8 mouse cellular contexts compared by ENCODE assay signal in the genomic region with DNA sequence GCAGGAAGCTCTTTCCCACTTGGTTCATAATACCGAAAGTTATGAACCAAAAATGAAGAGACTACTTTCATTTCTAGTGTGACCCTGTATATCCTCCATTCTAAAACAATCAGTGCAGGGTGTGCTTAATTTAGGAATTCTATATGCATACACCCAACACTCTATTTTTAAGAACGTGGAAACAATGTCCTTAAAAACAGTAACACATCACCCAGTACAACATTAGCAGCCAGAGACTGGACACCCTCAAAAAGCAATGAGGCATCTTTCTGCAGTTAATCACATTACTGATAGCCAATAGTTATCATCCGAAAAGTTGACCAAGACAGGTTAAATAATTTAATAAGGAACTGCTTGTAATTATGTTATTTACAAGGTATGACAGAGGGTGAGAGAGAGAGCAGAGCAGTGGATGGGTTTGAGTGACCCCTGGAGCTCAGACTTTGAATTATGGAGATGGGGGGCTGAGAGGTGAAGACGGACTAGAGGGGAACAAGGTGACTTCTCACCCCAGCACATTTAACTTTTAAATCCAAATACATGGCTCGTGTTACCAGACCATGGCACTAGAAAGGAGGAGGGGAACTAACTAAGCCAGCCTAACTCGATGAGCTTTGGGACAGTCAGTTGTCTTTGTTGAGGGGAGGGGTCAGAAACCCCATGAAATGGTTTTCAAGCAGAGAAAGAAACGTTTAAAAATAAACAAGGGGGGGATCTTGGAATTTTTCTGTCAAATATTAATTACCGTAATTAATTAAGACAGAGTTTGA. TPM values are rescaled to one million over a fixed set of nuclear protein-coding genes. Genes with fewer than 3 reads are reported as not detected.
DNase-seq lines count a peak whose midpoint lies in the region; ATAC-seq and TF ChIP-seq lines count a peak whose summit lies in the region.
"Had no signal": no experiment of that assay in that cellular context is flagged by ENCODE, and none has a peak within 500 bp of the region (broad histone marks: within the 10 kb centered on the region; RNA-seq: fewer than 3 reads in every experiment).

No protein-coding gene starts in this region.

- H3K36me3 ChIP-seq in spleen, adult 2 months (ENCODE audit: control insufficient read depth, insufficient read depth, low read length) = no peaks in the 10 kb centered on the region
- no peaks in the 10 kb centered on the region for H3K36me3 ChIP-seq in forebrain, embryonic 14.5 days (ENCODE audit: control insufficient read depth, insufficient read depth, low read length)
- H3K36me3 ChIP-seq in limb, embryonic 14.5 days (ENCODE audit: control insufficient read depth, insufficient read depth, low read length) = peaks cover 63% of the 10 kb centered on the region
- H3K36me3 ChIP-seq: liver, embryonic 15.5 days had no signal

- no peak for TF ChIP-seq POLR2A in spleen, adult 2 months (IDR thresholded peaks at IDR 0.05; ENCODE audit: low read depth, low read length)
- no peak for TF ChIP-seq POLR2A in limb, embryonic 14.5 days (IDR thresholded peaks at IDR 0.05; ENCODE audit: borderline replicate concordance, extremely low read depth, insufficient read depth, insufficient read length)

- H3K27ac ChIP-seq in spleen, adult 2 months (ENCODE audit: insufficient read depth, low read length) = no peak overlapping the region
- no peak overlapping the region for H3K27ac ChIP-seq in forebrain, embryonic 14.5 days (ENCODE audit: low read depth, low read length)
- peak overlapping the region; percentile 95 for H3K27ac ChIP-seq in limb, embryonic 14.5 days (replicated peaks; ENCODE audit: low read depth, low read length)
- H3K27ac ChIP-seq: liver, embryonic 15.5 days had no signal

- no peak for DNase-seq in spleen, adult 2 months (ENCODE audit: low read depth in 1 of 2, low spot score in 2 of 2)
- DNase-seq in spleen, adult 18-20 months = no peak
- no peak for DNase-seq in forebrain, embryonic 14.5 days (ENCODE audit: low spot score)
- no peak for DNase-seq in limb, embryonic 14.5 days (ENCODE audit: low spot score)
- DNase-seq in urinary bladder, adult 18-20 months (ENCODE audit: low spot score in 2 of 2) = no peak
- no peak for DNase-seq in kidney, adult 8-10 months
- DNase-seq in lung, adult 18-20 months = no peak

- peak overlapping the region; percentile 38 for H3K4me3 ChIP-seq in spleen, adult 2 months (ENCODE audit: extremely low read depth, insufficient read depth, insufficient read length)
- H3K4me3 ChIP-seq in forebrain, embryonic 14.5 days (ENCODE audit: low read depth, low read length) = peak overlapping the region; percentile 29; the same call in 1 of the 2 replicates
- peak overlapping the region; percentile 84 for H3K4me3 ChIP-seq in limb, embryonic 14.5 days (replicated peaks; ENCODE audit: low read length)
- H3K4me3 ChIP-seq: liver, embryonic 15.5 days had no signal

- H3K4me2 ChIP-seq in forebrain, embryonic 14.5 days (ENCODE audit: low read length) = peak overlapping the region; percentile 51; the same call in 1 of the 2 replicates
- peak overlapping the region; percentile 91 for H3K4me2 ChIP-seq in limb, embryonic 14.5 days (replicated peaks; ENCODE audit: low read depth, low read length, severe bottlenecking)
- H3K4me2 ChIP-seq: liver, embryonic 15.5 days had no signal

- H3K9me3 ChIP-seq in forebrain, embryonic 14.5 days (replicated peaks; ENCODE audit: control insufficient read depth, low read length) = no peaks in the 10 kb centered on the region
- no peaks in the 10 kb centered on the region for H3K9me3 ChIP-seq in limb, embryonic 14.5 days (ENCODE audit: control insufficient read depth, low read length)
- H3K9me3 ChIP-seq: liver, embryonic 15.5 days had no signal

- peaks cover 47% of the 10 kb centered on the region for H3K27me3 ChIP-seq in spleen, adult 2 months (ENCODE audit: control insufficient read depth, insufficient read depth, low read length)
- peaks cover 77% of the 10 kb centered on the region for H3K27me3 ChIP-seq in forebrain, embryonic 14.5 days (replicated peaks; ENCODE audit: control insufficient read depth, insufficient read depth, low read length)
- peaks cover 23% of the 10 kb centered on the region for H3K27me3 ChIP-seq in limb, embryonic 14.5 days (ENCODE audit: control insufficient read depth, insufficient read depth, low read length)

- no peak overlapping the region; the same call in 1 of the 2 replicates for H3K9ac ChIP-seq in forebrain, embryonic 14.5 days (ENCODE audit: low read length)
- H3K9ac ChIP-seq in limb, embryonic 14.5 days (ENCODE audit: low read depth, low read length, severe bottlenecking) = peak overlapping the region; percentile 98
- H3K9ac ChIP-seq: liver, embryonic 15.5 days had no signal

- no peak for TF ChIP-seq CTCF in spleen, adult 2 months (IDR thresholded peaks at IDR 0.05; ENCODE audit: extremely low read depth, insufficient read depth, insufficient read length, insufficient replicate concordance)

- 9% methylated on average over 8 of the region's 8 CpGs for WGBS in spleen, adult 2 months
- WGBS in forebrain, embryonic 14.5 days = 3% methylated on average over 8 of the region's 8 CpGs
- WGBS in limb, embryonic 14.5 days = 7% methylated on average over 8 of the region's 8 CpGs

- no peak for ATAC-seq in forebrain, embryonic 14.5 days
- ATAC-seq in limb, embryonic 14.5 days (ENCODE audit: low FRiP score, low read depth) = no peak

- H3K4me1 ChIP-seq in spleen, adult 2 months (ENCODE audit: control insufficient read depth, insufficient read depth, insufficient read length) = peaks cover 25% of the 10 kb centered on the region
- H3K4me1 ChIP-seq in forebrain, embryonic 14.5 days (ENCODE audit: control insufficient read depth, insufficient read depth, low read length) = peaks cover 19% of the 10 kb centered on the region
- H3K4me1 ChIP-seq in limb, embryonic 14.5 days (ENCODE audit: control insufficient read depth, insufficient read depth, low read length) = peaks cover 20% of the 10 kb centered on the region

RNA-seq across cellular contexts. Expression of a gene that starts 2.7 kb away (rescaled TPM):
- 0.12 and 0.27 TPM in 2 replicates for polyA plus RNA-seq in spleen, adult 2 months (2012; rRNA removed)
- 0.89 and 1.2 TPM in 2 replicates for polyA plus RNA-seq in forebrain, embryonic 14.5 days (2014; fragmentation: Nextera tagmentation; extraction: Ambion mirVana)
- 80.3 and 93.2 TPM in 2 replicates for polyA plus RNA-seq in limb, embryonic 14.5 days (2012; rRNA removed)
- 15.3 and 17.8 TPM in 2 replicates for polyA plus RNA-seq in limb, embryonic 14.5 days (2014; fragmentation: Nextera tagmentation; extraction: Ambion mirVana)

Comparison
In these comparisons a context has a peak if more than half of its experiments do, and no peak if none do; other contexts are left out.
1. H3K4me3 ChIP-seq: peak in every context shown above with its lines; median percentile 84 in limb, embryonic 14.5 days; 38 in spleen, adult 2 months; 29 in forebrain, embryonic 14.5 days.